Mouse (Mus musculus) naive thymus-derived CD4-positive, alpha-beta T cell, adult 2 months (primary cell): ENCODE data around the gene Herc4.

Experiments
- DNase-seq: peaks from one replicate; pipeline ENCODE4 v3.0.0-alpha.2; 2011; ENCODE audit warnings: low read depth

Herc4 gene

GRCm38 (mm10) chr10:63352111-63352510, 108.5 kb downstream of the Herc4 start:
- DNase-seq: no peak

DNA sequence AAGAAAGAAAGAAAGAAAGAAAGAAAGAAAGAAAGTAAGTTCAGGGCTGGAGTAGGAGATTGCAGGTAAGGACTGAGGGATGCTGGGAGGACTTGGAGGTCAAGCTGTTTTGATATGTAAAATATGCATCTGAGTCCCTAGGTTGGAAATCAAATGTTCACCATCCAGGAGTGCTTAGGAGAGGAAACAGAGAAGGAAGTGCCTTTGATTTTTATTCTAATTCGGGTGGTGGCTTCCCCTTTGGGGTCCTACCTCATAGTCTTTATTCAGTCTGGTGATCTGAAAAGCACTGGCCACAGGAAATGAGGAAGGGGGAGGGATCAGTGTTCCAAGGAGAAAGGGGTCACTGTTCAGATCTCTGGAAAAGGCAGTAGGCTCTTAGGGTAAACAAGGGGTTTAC, 116.9 kb downstream of the Herc4 start:
- no peak for DNase-seq

- no peak for DNase-seq
These were observed 122.4 kb downstream of the Herc4 start for GRCm38 (mm10) chr10:63365918-63366455.

DNA sequence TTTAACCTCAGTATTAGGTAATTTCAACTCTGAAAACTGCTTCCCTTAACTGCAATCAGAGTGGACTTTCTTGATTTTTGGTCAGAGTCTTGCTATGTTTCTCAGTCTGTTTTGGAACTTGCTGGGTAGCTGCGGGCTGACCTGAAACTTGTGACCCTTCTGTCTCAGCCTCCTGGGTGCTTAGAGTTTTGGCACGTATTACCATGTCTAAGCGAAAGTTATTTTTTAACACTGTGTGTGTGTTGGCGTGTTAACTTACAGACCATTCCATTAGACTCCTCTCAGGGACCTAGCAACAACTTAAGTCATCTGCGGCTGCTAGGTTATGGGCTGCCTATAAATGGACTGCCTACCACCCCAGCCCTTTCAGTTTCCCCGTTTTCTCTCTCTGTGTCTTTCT, 123.8 kb downstream of the Herc4 start:
- DNase-seq: no peak
